12 mouse cellular contexts compared by ENCODE assay signal in genomic region chr4:80047956-80048355, GRCm38 (mm10).
A peak's percentile ranks its signal among the peaks of the same experiment; 100 is the strongest.
DNase-seq lines count a peak whose midpoint lies in the region; ATAC-seq lines count a peak whose summit lies in the region.
"Had no signal": no experiment of that assay in that cellular context is flagged by ENCODE, and none has a peak within 500 bp of the region (broad histone marks: within the 10 kb centered on the region; RNA-seq: fewer than 3 reads in every experiment).

No protein-coding gene starts in this region.

- H3K9me3 ChIP-seq in forebrain, embryonic 15.5 days = no peaks in the 10 kb centered on the region
- H3K9me3 ChIP-seq in forebrain, embryonic 11.5 days (ENCODE audit: control insufficient read depth, low read length) = no peaks in the 10 kb centered on the region
- no peaks in the 10 kb centered on the region for H3K9me3 ChIP-seq in kidney, embryonic 16.5 days (ENCODE audit: low read length)
- H3K9me3 ChIP-seq: intestine, embryonic 15.5 days; midbrain, embryonic 15.5 days had no signal

- peak; percentile 93 for ATAC-seq in forebrain, embryonic 15.5 days (replicated peaks)
- ATAC-seq in forebrain, embryonic 11.5 days (replicated peaks; ENCODE audit: low FRiP score) = no peak
- ATAC-seq in kidney, embryonic 16.5 days (ENCODE audit: low FRiP score, low TSS enrichment) = no peak
- ATAC-seq: intestine, embryonic 15.5 days; midbrain, embryonic 15.5 days had no signal

- H3K4me3 ChIP-seq in forebrain, embryonic 15.5 days = no peak overlapping the region
- no peak overlapping the region for H3K4me3 ChIP-seq in forebrain, embryonic 11.5 days (ENCODE audit: low read depth, low read length)
- no peak overlapping the region for H3K4me3 ChIP-seq in kidney, embryonic 16.5 days (ENCODE audit: low read length)
- H3K4me3 ChIP-seq: intestine, embryonic 15.5 days; midbrain, embryonic 15.5 days had no signal

- no peaks in the 10 kb centered on the region for H3K36me3 ChIP-seq in forebrain, embryonic 15.5 days
- H3K36me3 ChIP-seq in forebrain, embryonic 11.5 days (ENCODE audit: control insufficient read depth, insufficient read depth, low read length) = no peaks in the 10 kb centered on the region
- no peaks in the 10 kb centered on the region for H3K36me3 ChIP-seq in kidney, embryonic 16.5 days (ENCODE audit: insufficient read depth, low read length)
- H3K36me3 ChIP-seq: intestine, embryonic 15.5 days; midbrain, embryonic 15.5 days had no signal

- H3K4me1 ChIP-seq in forebrain, embryonic 15.5 days = no peaks in the 10 kb centered on the region
- no peaks in the 10 kb centered on the region for H3K4me1 ChIP-seq in forebrain, embryonic 11.5 days (replicated peaks; ENCODE audit: control insufficient read depth, insufficient read depth, low read length)
- H3K4me1 ChIP-seq in kidney, embryonic 16.5 days (ENCODE audit: insufficient read depth, low read length) = no peaks in the 10 kb centered on the region
- H3K4me1 ChIP-seq: intestine, embryonic 15.5 days; midbrain, embryonic 15.5 days had no signal

- no peak overlapping the region for H3K9ac ChIP-seq in forebrain, embryonic 15.5 days (replicated peaks)
- no peak overlapping the region for H3K9ac ChIP-seq in forebrain, embryonic 11.5 days (ENCODE audit: low read length)
- H3K9ac ChIP-seq in kidney, embryonic 16.5 days (replicated peaks; ENCODE audit: low read length) = no peak overlapping the region
- H3K9ac ChIP-seq: intestine, embryonic 15.5 days; lung, embryonic 14.5 days; midbrain, embryonic 15.5 days had no signal

- no peaks in the 10 kb centered on the region for H3K27me3 ChIP-seq in forebrain, embryonic 15.5 days
- H3K27me3 ChIP-seq in forebrain, embryonic 11.5 days (ENCODE audit: control insufficient read depth, insufficient read depth, low read length) = no peaks in the 10 kb centered on the region
- H3K27me3 ChIP-seq in kidney, embryonic 16.5 days (ENCODE audit: insufficient read depth, low read length) = no peaks in the 10 kb centered on the region
- H3K27me3 ChIP-seq: intestine, embryonic 15.5 days; midbrain, embryonic 15.5 days had no signal

- H3K4me2 ChIP-seq in forebrain, embryonic 15.5 days (replicated peaks) = no peak overlapping the region
- no peak overlapping the region for H3K4me2 ChIP-seq in forebrain, embryonic 11.5 days (ENCODE audit: low read depth, low read length, severe bottlenecking)
- H3K4me2 ChIP-seq in kidney, embryonic 16.5 days (replicated peaks; ENCODE audit: low read depth, low read length) = no peak overlapping the region
- H3K4me2 ChIP-seq: intestine, embryonic 15.5 days; lung, embryonic 14.5 days; midbrain, embryonic 15.5 days had no signal

- WGBS in forebrain, embryonic 15.5 days = 60% methylated on average over 6 of the region's 6 CpGs
- WGBS in forebrain, embryonic 11.5 days = 86% methylated on average over 6 of the region's 6 CpGs
- 72% methylated on average over 6 of the region's 6 CpGs for WGBS in kidney, embryonic 16.5 days

- H3K27ac ChIP-seq in forebrain, embryonic 15.5 days (replicated peaks) = no peak overlapping the region
- H3K27ac ChIP-seq in forebrain, embryonic 11.5 days (ENCODE audit: low read depth, low read length) = no peak overlapping the region
- no peak overlapping the region for H3K27ac ChIP-seq in kidney, embryonic 16.5 days (ENCODE audit: low read length)
- H3K27ac ChIP-seq: intestine, embryonic 15.5 days; midbrain, embryonic 15.5 days; stomach, postnatal 0 days had no signal

- DNase-seq in forebrain, embryonic 11.5 days (ENCODE audit: low spot score) = no peak
- peak; percentile 56 to 70 for DNase-seq in frontal cortex, adult 2 months (ENCODE audit: extremely low spot score in 1 of 2, low spot score in 1 of 2)
- peak; percentile 37 to 43 for DNase-seq in layer of hippocampus, postnatal 25 days (ENCODE audit: extremely low spot score in 1 of 2, low spot score in 1 of 2)
- DNase-seq in right cerebral cortex, adult 18-20 months = peak; percentile 75
- DNase-seq in urinary bladder, adult 2 months (ENCODE audit: low spot score) = no peak
- DNase-seq in thymus, adult 18-20 months = no peak
- DNase-seq: lung, embryonic 14.5 days had no signal

Comparison
In these comparisons a context has a peak if more than half of its experiments do, and no peak if none do; other contexts are left out.
1. DNase-seq: peak in frontal cortex, adult 2 months (2 of 2), layer of hippocampus, postnatal 25 days (2 of 2) and right cerebral cortex, adult 18-20 months (single experiment); none in forebrain, embryonic 11.5 days (single experiment), urinary bladder, adult 2 months (single experiment) and thymus, adult 18-20 months (0 of 2).